Comparison of ENCODE assay signal across 8 mouse cellular contexts in genomic region chr11:121420379-121420778, GRCm38 (mm10). TPM values are rescaled to one million over a fixed set of nuclear protein-coding genes. Genes with fewer than 3 reads are reported as not detected.
DNase-seq lines count a peak whose midpoint lies in the region; ATAC-seq and TF ChIP-seq lines count a peak whose summit lies in the region.

No protein-coding gene starts in this region.

- no peaks in the 10 kb centered on the region for H3K9me3 ChIP-seq in embryonic facial prominence, embryonic 14.5 days (ENCODE audit: control insufficient read depth, low read length)
- no peaks in the 10 kb centered on the region for H3K9me3 ChIP-seq in intestine, embryonic 15.5 days
- no peaks in the 10 kb centered on the region for H3K9me3 ChIP-seq in neural tube, embryonic 12.5 days

- H3K27me3 ChIP-seq in embryonic facial prominence, embryonic 14.5 days (replicated peaks; ENCODE audit: control insufficient read depth, insufficient read depth, low read length), result no peaks in the 10 kb centered on the region
- no peaks in the 10 kb centered on the region for H3K27me3 ChIP-seq in intestine, embryonic 15.5 days (replicated peaks)
- H3K27me3 ChIP-seq in neural tube, embryonic 12.5 days (replicated peaks), result no peaks in the 10 kb centered on the region

- peaks cover 11% of the 10 kb centered on the region for H3K4me1 ChIP-seq in embryonic facial prominence, embryonic 14.5 days (ENCODE audit: control insufficient read depth, insufficient read depth, low read length)
- 0 out of 2 replicates have a peak, but pooled peaks cover 5% of the 10 kb centered on the region for H3K4me1 ChIP-seq in intestine, embryonic 15.5 days (replicated peaks)
- peaks cover 10% of the 10 kb centered on the region; the same call in 1 of the 2 replicates for H3K4me1 ChIP-seq in neural tube, embryonic 12.5 days

- H3K9ac ChIP-seq in embryonic facial prominence, embryonic 14.5 days (ENCODE audit: low read depth, low read length), result peak overlapping the region; percentile 75; the same call in 1 of the 2 replicates
- H3K9ac ChIP-seq in intestine, embryonic 15.5 days, result no peak overlapping the region
- H3K9ac ChIP-seq in neural tube, embryonic 12.5 days, result no peak overlapping the region

- H3K27ac ChIP-seq in left cerebral cortex, adult 2 months, result peak overlapping the region; percentile 87; the same call in 1 of the 2 replicates
- peak overlapping the region; percentile 79 for H3K27ac ChIP-seq in embryonic facial prominence, embryonic 14.5 days (replicated peaks; ENCODE audit: low read depth, low read length)
- no peak overlapping the region for H3K27ac ChIP-seq in intestine, embryonic 15.5 days
- H3K27ac ChIP-seq in neural tube, embryonic 12.5 days, result no peak overlapping the region

- ATAC-seq in embryonic facial prominence, embryonic 14.5 days (ENCODE audit: low read depth), result no peak
- no peak for ATAC-seq in intestine, embryonic 15.5 days
- no peak for ATAC-seq in neural tube, embryonic 12.5 days (ENCODE audit: low FRiP score, low read depth)
- no peak for ATAC-seq in activated CD4-positive, CD25-positive, alpha-beta regulatory T cell, adult 4 months
- ATAC-seq in megakaryocyte-erythroid progenitor cell, adult 5-6 weeks (replicated peaks; ENCODE audit: low FRiP score, low TSS enrichment, poor library complexity, severe bottlenecking), result no peak

- no peak for TF ChIP-seq CTCF in left cerebral cortex, adult 2 months (IDR thresholded peaks at IDR 0.05)

- no peak for DNase-seq in left cerebral cortex, adult 2 months (ENCODE audit: extremely low spot score in 1 of 2, low spot score in 2 of 2)
- DNase-seq in left cerebral cortex, adult 9 months (ENCODE audit: low spot score in 2 of 2), result no peak
- DNase-seq in embryonic facial prominence, embryonic 14.5 days (ENCODE audit: low spot score), result no peak
- no peak for DNase-seq in cerebellum, adult 11-12 months

- no peaks in the 10 kb centered on the region for H3K36me3 ChIP-seq in embryonic facial prominence, embryonic 14.5 days (ENCODE audit: control insufficient read depth, insufficient read depth, low read length)
- H3K36me3 ChIP-seq in intestine, embryonic 15.5 days, result no peaks in the 10 kb centered on the region
- no peaks in the 10 kb centered on the region for H3K36me3 ChIP-seq in neural tube, embryonic 12.5 days

- 48% methylated on average over 5 of the region's 5 CpGs for WGBS in embryonic facial prominence, embryonic 14.5 days
- 51% methylated on average over 5 of the region's 5 CpGs for WGBS in intestine, embryonic 15.5 days
- WGBS in neural tube, embryonic 12.5 days, result 54% methylated on average over 5 of the region's 5 CpGs

- peak overlapping the region; percentile 93; the same call in 1 of the 2 replicates for H3K4me3 ChIP-seq in left cerebral cortex, adult 2 months
- H3K4me3 ChIP-seq in embryonic facial prominence, embryonic 14.5 days (ENCODE audit: low read depth, low read length), result peak overlapping the region; percentile 84
- peak overlapping the region; percentile 66; the same call in 1 of the 2 replicates for H3K4me3 ChIP-seq in intestine, embryonic 15.5 days (replicated peaks)
- H3K4me3 ChIP-seq in neural tube, embryonic 12.5 days, result no peak overlapping the region

- intact Hi-C loops in left cerebral cortex, adult 2 months (cut with DNase I), result loop anchor here (2.0 kb wide), 2 partner anchors 50 to 66 kb away; partner anchors contain the start of gene Wdr45b

- H3K4me2 ChIP-seq in embryonic facial prominence, embryonic 14.5 days (ENCODE audit: low read depth, low read length), result peak overlapping the region; percentile 82
- H3K4me2 ChIP-seq in intestine, embryonic 15.5 days (replicated peaks), result peak overlapping the region; percentile 92
- peak overlapping the region; percentile 80 for H3K4me2 ChIP-seq in neural tube, embryonic 12.5 days (replicated peaks)

RNA-seq across cellular contexts. Expression of gene Fn3krp, which starts 0.8 kb away (rescaled TPM):
- 10 to 100 TPM; 46.2 to 49.0 TPM for total RNA-seq in left cerebral cortex, adult 2 months (2021)
- polyA plus RNA-seq in embryonic facial prominence, embryonic 14.5 days (2014; fragmentation: Nextera tagmentation; extraction: Ambion mirVana), result 5.4 and 6.6 TPM in 2 replicates
- polyA plus RNA-seq in intestine, embryonic 15.5 days (2015; fragmentation: Nextera tagmentation; extraction: Ambion mirVana), result 6.4 and 7.1 TPM in 2 replicates
- polyA plus RNA-seq in neural tube, embryonic 12.5 days (2016; fragmentation: Nextera tagmentation; extraction: Ambion mirVana), result 7.1 and 9.7 TPM in 2 replicates
- 1 to 10 TPM; 6.3 to 9.8 TPM for polyA plus RNA-seq in activated CD4-positive, CD25-positive, alpha-beta regulatory T cell, adult 4 months (2017; shearing (Covaris generic))
- total RNA-seq in megakaryocyte-erythroid progenitor cell, adult 5-6 weeks (2014; fragmentation: Nextera tagmentation), result 18.8 and 22.0 TPM in 2 replicates
- total RNA-seq in megakaryocyte-erythroid progenitor cell, adult 5-6 weeks (2017), result 35.3 and 42.9 TPM in 2 replicates

RNA-seq across cellular contexts. Expression of gene Fn3k, which starts 14.3 kb away (rescaled TPM):
- total RNA-seq in left cerebral cortex, adult 2 months (2021), result 10 to 100 TPM; 56.4 to 57.1 TPM
- polyA plus RNA-seq in embryonic facial prominence, embryonic 14.5 days (2014; fragmentation: Nextera tagmentation; extraction: Ambion mirVana), result 2.4 and 3.7 TPM in 2 replicates
- polyA plus RNA-seq in intestine, embryonic 15.5 days (2015; fragmentation: Nextera tagmentation; extraction: Ambion mirVana), result 1.3 and 1.6 TPM in 2 replicates
- 2.3 and 3.1 TPM in 2 replicates for polyA plus RNA-seq in neural tube, embryonic 12.5 days (2016; fragmentation: Nextera tagmentation; extraction: Ambion mirVana)
- under 1 TPM in 1 of 2 experiments, not detected in 1; 0.23 TPM for polyA plus RNA-seq in activated CD4-positive, CD25-positive, alpha-beta regulatory T cell, adult 4 months (2017; shearing (Covaris generic))
- 0.81 TPM in 1 of 2 replicates, not detected in the other for total RNA-seq in megakaryocyte-erythroid progenitor cell, adult 5-6 weeks (2014; fragmentation: Nextera tagmentation)
- 0.11 and 0.47 TPM in 2 replicates for total RNA-seq in megakaryocyte-erythroid progenitor cell, adult 5-6 weeks (2017)

RNA-seq across cellular contexts. Expression of gene Tbcd, which starts 31.4 kb away (rescaled TPM):
- total RNA-seq in left cerebral cortex, adult 2 months (2021), result 10 to 100 TPM; 34.7 to 37.1 TPM
- 38.8 and 40.3 TPM in 2 replicates for polyA plus RNA-seq in embryonic facial prominence, embryonic 14.5 days (2014; fragmentation: Nextera tagmentation; extraction: Ambion mirVana)
- polyA plus RNA-seq in intestine, embryonic 15.5 days (2015; fragmentation: Nextera tagmentation; extraction: Ambion mirVana), result 34.7 and 38.7 TPM in 2 replicates
- polyA plus RNA-seq in neural tube, embryonic 12.5 days (2016; fragmentation: Nextera tagmentation; extraction: Ambion mirVana), result 63.1 and 65.3 TPM in 2 replicates
- polyA plus RNA-seq in activated CD4-positive, CD25-positive, alpha-beta regulatory T cell, adult 4 months (2017; shearing (Covaris generic)), result 10 to 100 TPM; 24.3 to 26.2 TPM
- 64.2 and 85.0 TPM in 2 replicates for total RNA-seq in megakaryocyte-erythroid progenitor cell, adult 5-6 weeks (2014; fragmentation: Nextera tagmentation)
- 53.6 and 105 TPM in 2 replicates for total RNA-seq in megakaryocyte-erythroid progenitor cell, adult 5-6 weeks (2017)

RNA-seq across cellular contexts. Expression of gene Rab40b, which starts 32.3 kb away (rescaled TPM):
- total RNA-seq in left cerebral cortex, adult 2 months (2021), result 10 to 100 TPM; 43.5 to 53.4 TPM
- polyA plus RNA-seq in embryonic facial prominence, embryonic 14.5 days (2014; fragmentation: Nextera tagmentation; extraction: Ambion mirVana), result 34.7 and 43.7 TPM in 2 replicates
- polyA plus RNA-seq in intestine, embryonic 15.5 days (2015; fragmentation: Nextera tagmentation; extraction: Ambion mirVana), result 5.4 TPM in 2 replicates
- 6.4 and 6.6 TPM in 2 replicates for polyA plus RNA-seq in neural tube, embryonic 12.5 days (2016; fragmentation: Nextera tagmentation; extraction: Ambion mirVana)
- polyA plus RNA-seq in activated CD4-positive, CD25-positive, alpha-beta regulatory T cell, adult 4 months (2017; shearing (Covaris generic)), result not detected
- 2.2 TPM in 1 of 2 replicates, not detected in the other for total RNA-seq in megakaryocyte-erythroid progenitor cell, adult 5-6 weeks (2014; fragmentation: Nextera tagmentation)
- 0.19 and 1.4 TPM in 2 replicates for total RNA-seq in megakaryocyte-erythroid progenitor cell, adult 5-6 weeks (2017)

Comparison
In these comparisons a context has a peak if more than half of its experiments do, and no peak if none do; other contexts are left out.
1. H3K27ac ChIP-seq: peak in left cerebral cortex, adult 2 months (single experiment) and embryonic facial prominence, embryonic 14.5 days (single experiment); none in intestine, embryonic 15.5 days (single experiment) and neural tube, embryonic 12.5 days (single experiment).
2. Peak in every context shown above with its lines, with median percentiles within 50 percentile points of each other: H3K4me2 ChIP-seq.